Mouse (Mus musculus) c-Kit-negative CD71-positive TER-119-positive erythroid progenitor cells, embryonic 14.5 days (primary cell): ENCODE results near the gene Ociad2.

ENCODE experiments used
- DNase-seq: peaks from one replicate; pipeline ENCODE4 v3.0.0-alpha.2; 2013; ENCODE audit warnings: low read depth, low spot score

The Ociad2 gene

DNA sequence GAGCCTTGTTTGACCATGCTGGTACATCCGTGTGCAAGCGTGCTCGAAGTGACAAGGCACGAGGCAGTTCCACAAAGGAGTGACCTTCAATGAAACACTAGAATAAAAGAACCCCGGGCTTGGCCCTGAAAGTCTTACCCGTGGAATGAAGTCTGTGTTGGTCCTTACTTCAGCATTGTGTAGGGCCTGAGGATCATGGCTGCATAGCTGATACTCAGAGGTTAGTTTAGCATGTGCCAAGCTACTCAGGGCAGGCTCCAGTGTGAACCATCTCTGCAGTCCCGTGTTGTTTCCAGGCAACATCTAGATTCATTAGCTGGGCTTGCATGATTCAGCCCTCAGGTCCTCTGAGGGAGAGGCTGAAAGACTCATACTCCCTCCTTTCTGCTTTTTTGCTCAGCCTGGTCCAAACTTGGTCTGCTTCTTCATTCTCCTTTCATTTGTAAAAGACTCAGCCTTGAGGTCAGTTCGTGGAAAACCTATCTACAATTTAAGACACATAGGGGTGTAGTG lies at the start of gene Ociad2:
Gene Ociad2, minus strand, starts transcription at position 306 of the 513 bp plus-strand sequence.
- no peak for DNase-seq

DNA sequence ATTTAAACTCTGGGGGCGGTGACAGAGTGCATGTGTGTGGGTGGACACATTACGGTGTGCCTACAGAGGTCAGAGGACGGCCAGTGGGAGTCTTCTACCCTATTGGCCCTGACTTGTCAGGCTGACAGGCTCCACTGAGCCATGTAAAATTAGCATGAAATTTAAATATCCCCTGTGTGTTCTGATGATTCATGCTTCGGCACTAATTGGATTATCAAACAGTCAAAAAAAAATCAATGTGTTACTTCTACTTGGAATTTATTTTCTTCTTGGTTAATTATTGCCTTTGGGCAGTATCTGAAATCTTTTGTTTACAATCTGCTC lies 42.8 kb upstream of the Ociad2 start:
- DNase-seq, result no peak

DNA sequence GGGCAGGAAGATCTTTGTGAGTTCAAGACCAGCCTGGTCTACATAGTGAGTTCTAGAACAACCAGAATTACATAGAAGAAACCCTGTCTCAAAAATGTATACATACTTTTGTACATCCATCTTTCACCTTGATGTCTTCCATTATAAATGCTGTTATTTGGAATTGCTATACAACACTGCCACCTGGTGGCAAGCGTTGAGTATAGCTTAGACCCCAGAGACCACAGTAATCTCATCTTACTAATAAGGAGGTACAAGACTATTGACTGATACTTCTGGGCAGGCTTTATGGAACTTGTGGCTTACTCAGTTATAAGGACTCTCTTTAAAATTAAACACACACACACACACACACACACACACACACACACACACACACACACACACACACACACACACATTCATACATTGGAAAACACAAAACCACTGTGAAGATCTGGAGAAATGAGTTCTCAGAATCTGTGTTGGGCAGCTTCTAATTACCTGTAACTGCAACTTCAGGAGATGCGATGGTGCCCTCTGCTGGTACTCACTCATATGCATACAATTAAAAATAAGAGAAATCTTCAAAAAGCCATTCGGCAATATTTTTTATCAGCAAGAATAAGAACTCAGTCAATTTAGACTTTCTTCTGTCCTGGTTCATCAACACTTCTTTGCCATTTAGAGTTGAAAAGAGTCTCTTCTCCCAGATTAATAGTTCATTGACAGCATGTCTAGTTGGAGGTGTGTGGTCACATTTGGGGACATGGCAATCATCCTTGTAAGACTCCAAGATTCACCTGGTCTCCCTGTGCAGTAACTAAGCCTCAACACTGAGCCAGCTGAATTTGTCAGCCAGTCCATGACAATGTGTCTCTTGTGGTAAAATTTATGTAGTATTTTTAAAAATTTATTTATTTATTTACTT lies 42.2 kb upstream of the Ociad2 start:
- peak; percentile 68 for DNase-seq

DNA sequence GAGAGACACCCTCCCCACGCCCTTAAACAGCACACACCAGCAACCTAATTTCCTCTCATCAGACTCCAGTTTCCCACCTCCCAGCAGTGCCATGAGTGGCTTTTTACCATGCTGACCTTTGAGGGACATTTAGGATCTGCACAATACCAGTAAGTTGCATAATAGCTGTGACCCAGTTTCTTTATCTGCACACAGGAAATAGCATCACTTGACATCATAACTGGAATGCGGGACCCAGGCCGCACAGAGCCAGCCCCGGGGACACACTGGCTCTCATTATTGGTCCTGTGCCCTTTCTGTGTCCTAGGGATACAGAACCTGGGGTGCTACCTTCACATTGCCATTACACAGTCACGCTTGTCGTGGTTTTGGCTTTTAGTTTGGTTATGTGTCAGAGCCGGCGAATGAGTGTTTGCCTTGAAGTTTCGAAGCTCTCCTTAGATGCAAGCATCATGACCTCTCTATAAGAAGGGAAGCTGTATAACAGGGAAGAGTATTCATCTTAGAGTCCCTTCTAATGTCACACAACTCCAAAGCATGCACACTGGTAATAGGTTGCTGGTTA lies 41.2 kb upstream of the Ociad2 start:
- no peak for DNase-seq

DNA sequence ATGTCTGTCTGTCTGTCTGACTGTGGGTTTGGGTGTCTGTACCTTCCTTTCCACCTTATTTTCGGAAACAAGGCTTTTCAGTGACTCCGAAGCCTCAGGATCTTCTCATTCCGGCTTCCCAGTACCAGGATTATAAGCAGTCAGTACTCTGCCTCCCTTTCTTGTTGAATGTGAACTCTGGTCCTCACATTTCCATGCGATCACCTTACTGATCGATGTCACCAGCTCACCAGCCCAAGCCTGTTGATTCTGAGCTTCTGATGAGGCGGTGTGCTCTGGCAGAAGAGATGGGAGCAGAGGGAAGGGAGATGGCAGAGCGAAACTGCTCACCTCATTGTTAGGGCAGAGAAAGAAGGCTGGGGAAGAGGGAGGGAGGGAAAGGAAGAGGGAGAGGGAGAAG lies 40.7 kb upstream of the Ociad2 start:
- no peak for DNase-seq

DNA sequence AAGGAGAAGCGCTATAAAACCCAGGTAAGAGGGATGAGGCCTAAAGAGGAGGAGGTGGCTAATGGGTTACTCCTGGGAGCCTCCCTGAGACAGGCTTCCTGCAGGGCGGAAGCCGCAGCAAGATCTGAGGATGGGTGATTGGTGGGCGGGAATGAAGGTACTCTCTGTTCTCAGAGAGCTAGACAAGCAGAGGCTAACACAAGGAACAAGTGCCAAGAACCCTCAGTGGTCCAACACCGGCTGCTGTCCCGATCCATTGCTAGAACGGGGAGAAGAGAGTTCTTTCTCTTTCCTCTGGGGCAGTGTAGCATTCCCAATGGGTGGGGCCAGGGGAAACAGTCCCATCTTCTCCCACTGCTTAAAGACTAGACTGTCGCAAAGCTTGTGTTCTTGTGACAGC lies 40.0 kb upstream of the Ociad2 start:
- no peak for DNase-seq

DNA sequence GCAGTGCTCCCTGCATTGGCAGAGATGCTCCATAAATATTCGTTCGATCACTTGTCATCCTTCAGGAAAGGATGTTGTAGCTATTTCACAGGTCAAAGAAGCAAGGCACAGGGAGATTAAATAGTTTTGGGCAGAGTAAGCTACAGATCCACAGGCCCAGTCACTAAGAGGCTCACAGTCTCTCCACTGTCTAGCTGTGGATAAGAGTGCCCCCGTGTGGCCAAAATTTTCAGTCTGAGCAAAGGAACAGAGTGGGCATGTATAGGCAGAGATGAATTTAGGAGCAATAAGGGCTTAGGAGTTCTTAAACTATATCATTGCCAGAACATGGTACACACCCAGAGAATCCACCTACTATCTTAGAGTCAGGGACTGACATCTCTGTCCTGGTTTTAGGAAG lies 39.1 kb upstream of the Ociad2 start:
- peak; percentile 74 for DNase-seq

DNA sequence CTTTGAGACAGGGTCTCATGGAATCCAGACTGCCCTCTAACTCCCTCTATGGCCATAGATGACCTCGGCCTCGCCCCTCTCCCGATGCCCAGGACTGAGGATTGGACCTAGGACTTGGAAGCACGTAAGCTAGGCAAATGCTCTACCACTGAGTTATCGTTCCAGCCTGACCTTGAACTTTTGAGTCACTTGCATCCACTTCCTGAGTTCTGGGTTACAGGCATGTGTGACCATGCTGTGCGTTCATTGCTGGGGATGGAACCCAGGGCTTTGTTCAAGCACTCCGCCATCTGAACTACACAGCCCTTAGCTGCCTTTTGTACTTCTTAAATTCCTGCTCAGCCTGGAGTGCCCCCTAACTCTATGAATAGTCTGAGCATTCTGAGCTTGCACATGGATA lies 35.7 kb upstream of the Ociad2 start:
- no peak for DNase-seq

DNA sequence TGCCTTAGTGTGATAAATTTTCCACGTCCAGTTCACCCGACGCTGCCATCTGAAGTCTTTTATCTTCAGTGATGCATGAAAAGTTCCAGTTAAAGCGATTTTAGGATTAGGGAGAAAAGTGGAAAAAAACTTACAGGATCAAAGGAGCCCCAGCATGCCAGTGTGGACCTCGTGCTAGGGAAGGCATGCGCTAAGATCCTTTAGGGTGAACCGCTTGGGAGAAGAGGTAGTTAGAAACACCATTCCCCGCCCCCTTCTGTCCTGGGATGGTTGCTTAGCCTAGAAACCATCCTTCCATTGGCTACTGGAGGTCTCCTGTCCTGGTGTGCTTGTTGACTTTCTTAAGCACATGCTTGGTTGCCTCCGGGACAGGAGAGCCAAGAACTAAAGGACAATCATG lies 35.2 kb upstream of the Ociad2 start:
- DNase-seq, result no peak

DNA sequence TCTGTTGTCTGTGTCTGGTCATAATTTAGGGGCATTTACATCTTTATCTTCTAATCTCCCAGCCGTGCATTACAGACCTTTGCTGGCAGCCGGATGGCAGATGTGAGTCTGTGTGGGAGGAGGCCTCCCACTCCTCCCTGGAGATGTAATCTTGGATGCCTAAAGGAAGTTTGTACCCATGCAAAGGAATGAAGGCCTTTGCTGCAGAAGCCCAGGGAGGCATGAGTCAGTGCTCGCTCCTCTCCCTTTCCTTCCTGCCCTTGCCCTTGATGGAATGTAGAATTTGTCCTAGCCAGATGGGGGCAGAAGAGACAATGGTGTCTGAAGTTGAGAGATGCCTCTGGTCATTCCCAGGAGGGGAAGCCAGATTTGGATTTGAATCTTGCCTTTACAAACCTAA lies 32.4 kb upstream of the Ociad2 start:
- DNase-seq, result no peak

DNA sequence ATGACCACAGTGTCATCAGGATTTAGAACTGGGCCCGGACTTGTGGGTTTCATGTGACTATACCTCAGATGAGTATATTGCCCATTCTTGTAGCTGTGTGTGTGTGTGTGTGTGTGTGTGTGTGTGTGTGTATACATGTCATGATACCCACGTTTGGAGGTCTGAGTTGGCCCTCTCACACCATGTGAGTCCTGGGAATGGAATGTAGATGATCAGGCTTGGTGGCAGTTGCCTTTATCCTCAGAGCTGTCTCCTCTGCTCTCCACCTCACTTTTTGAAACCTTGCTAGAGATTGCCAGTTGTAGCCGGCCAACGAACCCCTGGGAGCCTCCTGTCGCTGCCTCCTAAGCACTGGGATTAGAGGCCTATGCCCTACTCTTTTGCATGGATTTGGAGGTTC lies 31.8 kb upstream of the Ociad2 start:
- DNase-seq, result no peak

DNA sequence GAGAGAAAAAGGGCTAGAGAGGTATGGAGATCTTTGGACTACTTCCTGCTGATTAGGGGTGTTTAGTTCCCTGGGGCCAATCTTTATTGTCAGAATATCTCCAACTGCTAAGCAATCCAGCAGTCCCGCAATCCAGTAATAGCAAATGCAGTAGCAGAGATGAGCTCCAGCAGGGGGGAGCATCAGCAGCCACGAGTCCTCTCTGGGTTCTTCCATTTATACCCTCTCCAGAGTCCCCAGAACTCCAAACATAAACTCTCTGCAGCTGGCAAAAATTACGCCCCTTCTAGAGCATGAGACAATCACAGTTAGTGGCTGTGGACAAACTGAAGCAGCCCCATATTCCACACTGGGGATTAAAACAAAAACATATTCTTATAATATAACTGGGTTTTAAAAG lies 28.9 kb upstream of the Ociad2 start:
- DNase-seq, result no peak

DNA sequence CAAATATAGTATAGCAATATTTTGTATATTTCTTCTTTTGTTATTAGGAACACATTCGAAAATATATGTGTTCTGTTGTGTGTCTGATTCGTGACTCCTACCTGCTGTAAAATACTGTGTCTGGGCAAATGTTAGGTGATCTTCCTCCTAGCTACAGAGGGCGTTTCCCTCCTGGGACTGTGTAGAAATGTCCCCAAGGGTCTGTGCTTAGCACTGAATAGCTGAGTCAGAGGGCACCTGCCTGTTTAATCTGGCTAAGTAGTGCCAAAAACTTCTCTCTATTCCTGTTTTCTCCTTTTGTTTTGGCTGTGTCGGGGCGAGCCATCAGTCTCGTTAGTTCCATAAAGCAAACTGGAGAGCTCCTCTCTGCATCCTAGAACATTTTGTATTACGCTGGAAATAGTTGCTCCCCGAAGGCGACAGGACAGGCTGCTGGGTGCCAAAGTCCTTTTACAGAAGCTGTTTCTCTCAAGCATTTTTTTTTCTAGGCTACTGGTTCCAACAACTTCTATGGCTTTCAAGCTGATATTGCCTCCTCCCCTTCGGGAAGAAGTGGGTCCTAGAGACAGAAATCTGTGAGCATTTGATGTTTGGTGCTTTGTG lies 28.1 kb upstream of the Ociad2 start:
- no peak for DNase-seq

DNA sequence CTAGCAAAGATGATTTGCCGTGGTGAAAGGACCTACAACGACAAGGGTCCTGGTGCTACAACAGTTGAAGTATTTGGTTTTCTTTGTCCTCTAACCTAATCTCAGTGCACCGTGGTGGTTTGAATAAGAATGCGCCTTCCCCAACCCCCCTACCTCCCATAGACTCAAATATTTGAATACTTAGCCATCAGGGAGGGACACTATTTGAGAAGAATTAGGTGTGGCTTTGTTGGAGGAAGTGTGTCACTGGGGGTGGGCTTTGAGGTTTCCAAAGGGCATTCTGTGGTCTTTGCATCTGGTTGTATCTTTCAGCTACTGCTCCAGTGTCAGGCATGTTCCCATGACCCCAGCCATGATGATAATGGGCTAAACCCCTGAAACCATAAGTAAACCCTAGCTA lies 27.1 kb upstream of the Ociad2 start:
- no peak for DNase-seq

DNA sequence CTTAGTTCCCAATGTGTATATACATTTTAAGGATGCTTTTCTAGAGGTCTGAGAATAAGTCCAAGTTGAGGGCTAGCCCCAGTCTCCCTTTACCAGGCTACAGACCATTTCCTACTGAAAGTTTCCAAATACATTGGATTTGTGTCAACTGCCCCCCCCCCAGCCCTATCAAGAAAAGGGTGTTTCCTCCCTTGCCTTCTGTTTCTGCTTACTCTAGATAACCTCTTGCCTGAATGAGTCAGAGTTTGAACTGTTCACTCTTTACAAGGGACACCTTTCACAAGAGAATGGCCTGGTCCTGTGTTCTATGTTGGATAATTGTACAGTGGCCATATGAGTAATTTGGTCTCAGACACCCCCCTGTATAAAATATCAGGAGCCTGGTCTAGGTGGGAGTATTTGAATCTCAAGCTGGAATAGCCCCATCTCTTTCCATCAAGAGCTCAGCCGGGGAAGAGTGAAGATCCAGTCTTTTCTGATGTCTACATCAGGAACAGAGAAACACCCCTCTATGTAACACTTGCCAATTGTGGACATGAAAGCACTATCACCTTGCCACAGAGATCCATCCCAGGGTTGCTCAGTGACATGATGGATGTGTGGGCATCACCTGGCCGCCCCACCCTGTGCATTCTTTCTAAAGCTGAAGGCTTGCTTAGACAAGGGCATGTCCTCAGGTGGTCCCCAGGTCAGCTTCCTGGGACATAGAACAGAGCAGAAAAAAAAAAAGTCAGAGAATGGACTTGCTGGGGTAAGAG lies 23.5 kb upstream of the Ociad2 start:
- peak; percentile 70 for DNase-seq

DNA sequence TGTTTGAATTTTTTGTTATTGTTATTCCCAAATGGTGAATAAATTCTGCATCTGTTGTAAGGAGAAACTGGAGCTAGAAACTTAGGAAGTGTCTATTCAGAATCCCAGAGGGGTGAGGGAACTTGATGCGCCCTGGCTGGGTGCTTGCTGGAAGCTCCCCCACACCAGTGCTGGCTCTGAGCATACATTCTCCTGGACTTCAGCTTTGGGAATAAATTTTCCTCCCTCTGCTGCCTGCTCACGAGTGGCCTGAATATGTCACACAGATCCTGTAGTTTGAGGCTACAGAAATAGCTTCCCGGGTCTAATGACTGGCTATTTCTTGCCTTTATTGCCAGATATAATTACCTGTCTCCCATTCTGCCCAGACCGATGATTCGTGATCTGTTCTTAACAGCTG lies 22.0 kb upstream of the Ociad2 start:
- DNase-seq, result no peak

DNA sequence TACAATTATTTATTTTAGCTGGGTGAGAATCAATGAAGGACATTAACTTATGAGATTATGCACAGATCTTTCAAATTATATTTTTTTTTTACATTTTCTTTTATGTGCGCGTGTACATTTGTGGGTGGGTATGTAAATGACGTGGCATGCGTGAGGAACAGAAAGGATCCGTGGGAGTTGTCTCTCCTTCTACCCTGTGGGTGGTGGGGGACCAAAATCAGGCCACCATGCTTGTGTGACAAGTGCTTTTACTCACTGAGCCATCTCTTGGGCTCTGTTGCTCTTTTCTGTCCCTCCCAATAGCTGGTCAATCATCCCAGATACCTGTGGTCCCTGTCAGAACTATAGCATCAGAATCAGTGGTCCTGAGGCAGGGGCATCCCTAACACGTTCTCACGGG lies 21.5 kb upstream of the Ociad2 start:
- DNase-seq, result no peak

DNA sequence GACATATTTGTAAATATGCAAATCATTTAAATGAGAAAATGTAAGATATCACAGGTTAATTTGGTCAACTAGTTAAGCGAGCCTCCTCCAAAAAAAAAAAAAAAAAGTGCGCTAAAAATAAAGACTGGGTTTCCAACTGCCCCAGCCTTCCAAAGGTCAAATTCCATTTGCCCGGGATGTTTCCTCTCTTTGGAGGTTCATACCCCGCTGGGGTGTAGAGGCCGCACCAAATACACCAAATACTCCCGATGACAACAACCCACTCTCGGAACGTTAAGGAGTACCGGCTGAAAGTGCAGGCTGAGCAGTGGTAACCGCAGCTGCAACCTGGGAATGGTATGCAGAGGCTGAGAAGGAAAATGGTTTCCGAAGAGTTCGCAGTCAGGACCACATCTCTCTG lies 19.4 kb upstream of the Ociad2 start:
- DNase-seq, result no peak

DNA sequence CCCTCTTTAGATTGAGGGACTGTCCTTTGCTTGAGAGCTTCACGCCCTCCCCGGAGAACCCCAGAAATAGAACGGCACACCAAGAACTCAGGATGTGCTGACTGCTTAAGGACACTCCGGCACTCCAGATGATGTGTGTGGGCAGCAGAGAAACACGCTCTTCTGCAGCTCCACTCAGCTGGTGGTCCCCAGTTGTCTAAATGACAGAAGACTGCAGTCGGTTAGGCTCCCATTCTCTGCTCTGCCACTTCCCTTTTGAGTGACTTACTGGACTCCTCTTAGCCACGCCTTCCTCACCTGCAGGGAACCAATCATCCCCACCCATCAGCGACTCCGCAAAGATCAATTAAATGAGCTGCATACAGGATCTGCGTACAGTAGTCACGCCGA lies 18.9 kb upstream of the Ociad2 start:
- DNase-seq, result no peak

DNA sequence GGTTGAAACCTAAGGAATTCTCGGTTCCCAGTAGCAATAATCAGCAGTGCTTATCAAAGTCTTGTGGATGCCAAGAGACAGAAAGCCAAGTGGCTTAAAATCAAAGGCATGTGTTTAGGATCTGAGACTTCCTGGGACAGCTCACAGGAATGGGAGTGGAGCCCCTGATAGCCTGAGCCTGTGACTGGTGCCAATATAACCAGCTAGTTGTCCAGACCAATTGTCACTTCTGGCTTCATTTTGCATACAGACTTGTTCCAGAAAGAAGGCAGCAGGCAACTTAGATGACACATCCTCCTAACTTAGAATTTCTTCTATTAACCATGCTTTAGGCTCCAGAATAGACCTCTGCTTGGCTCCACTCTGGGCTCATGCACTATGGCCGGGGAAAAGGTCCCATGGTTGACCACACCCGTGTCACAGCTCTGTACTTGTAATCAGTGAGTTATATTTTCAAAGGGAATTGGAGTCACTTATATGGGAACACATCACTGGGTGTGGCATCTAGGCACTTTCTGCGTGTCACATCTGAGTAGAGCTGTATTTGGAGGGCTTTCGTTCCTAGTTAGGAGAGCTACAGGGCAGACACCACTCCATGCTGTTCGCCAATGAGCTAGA lies 18.4 kb upstream of the Ociad2 start:
- DNase-seq, result no peak

DNA sequence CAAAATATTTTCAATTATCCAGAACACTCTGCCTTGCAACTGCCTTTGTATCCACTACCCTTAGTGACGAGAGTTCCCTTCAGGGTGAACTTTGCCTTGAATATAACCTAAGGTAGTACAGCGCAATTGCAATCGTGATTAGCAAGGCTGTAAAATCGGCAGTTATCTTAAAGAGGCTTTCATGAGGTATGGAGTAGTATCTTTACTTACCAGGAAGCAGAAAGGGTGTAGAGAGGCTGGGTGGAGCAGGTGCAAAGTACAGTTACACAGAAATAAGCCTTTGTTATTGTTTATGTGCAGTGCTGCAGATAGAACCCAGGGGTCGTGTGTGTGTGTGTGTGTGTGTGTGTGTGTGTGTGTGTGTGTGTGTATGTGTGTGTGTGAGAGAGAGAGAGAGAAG lies 14.6 kb upstream of the Ociad2 start:
- DNase-seq, result no peak

DNA sequence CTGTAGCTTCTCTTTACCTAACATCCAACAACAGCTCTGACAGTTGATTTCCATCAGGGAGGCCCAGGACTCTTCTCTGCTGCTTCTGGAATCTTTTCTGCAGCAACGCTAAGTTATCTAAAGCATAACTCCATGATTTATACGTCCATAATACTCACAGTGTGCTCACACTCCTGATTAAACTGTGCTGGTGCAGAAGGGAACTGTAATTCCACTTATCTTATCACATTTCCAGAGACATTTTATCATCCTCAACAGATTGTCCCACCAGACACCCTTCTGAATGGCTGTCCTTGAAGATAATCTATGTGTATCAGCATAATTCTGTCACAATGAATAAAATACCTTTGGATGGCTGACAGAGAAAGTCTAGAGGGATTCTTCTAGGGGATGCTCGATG lies 13.2 kb upstream of the Ociad2 start:
- no peak for DNase-seq
